Mouse (Mus musculus): ENCODE results near the gene Mogs. TPM values are rescaled to one million over a fixed set of nuclear protein-coding genes. Genes with fewer than 3 reads are reported as not detected.

The Mogs gene
- total RNA-seq (2012; rRNA removed) = 78.9 and 104 TPM in 2 replicates
- total RNA-seq (2014; rRNA removed) = 77.3 and 78.4 TPM in 2 replicates
- 53.0 and 57.2 TPM in 2 replicates for polyA plus RNA-seq (2012; ENCODE audit: insufficient read length, low read depth)

DNA sequence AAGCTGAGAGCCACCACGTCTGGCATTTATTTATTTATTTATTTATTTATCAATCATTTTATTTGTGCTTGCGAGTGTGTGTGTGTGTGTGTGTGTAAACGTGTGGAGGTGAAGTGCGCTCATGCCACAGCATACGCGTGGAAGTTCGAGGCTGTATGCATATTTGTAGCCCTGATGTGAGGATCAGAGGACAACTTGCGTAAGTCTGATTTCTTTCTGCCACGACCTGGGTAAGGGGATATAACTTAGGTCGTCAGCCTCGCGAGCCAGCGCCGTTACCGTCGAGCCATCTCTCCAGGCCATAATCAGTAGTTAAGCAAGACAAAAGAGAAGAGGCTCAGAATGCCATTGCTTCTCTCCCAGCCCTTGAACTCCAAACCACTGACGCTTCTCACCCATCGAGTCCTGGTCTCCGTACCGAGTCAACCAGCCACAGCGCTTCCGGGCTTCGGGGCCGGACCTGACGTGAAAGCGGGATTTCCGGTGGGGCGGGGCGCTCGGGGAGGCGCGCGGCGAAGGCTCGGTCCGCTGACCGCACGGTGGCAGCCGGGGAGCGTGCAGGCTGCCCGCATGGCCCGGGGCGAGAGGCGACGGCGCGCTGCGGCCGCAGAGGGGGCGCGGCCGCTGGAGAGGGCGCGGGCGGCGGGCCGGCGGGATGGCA, at the start of gene Mogs:
Mogs (plus strand) TSS at position 486 of the 661 bp plus-strand sequence.
- peak within 1 kb of the TSS; percentile 85 for H3K4me2 ChIP-seq (ENCODE audit: insufficient read depth, low read depth, poor library complexity, severe bottlenecking)
- H3K79me2 ChIP-seq (replicated peaks; ENCODE audit: control insufficient read depth, extremely low read depth, insufficient read depth, poor library complexity, severe bottlenecking) = peaks cover 28% of the 10 kb centered on the region
- no peak for TF ChIP-seq USF2 (conservative IDR thresholded peaks at IDR 0.05; ENCODE audit: low read depth, low read length)
- TF ChIP-seq E2F4 (IDR thresholded peaks at IDR 0.05; ENCODE audit: insufficient replicate concordance, low read depth, low read length) = no peak
- TF ChIP-seq SIN3A (IDR thresholded peaks at IDR 0.05; ENCODE audit: low read length) = peak; percentile 91
- TF ChIP-seq BHLHE40 (IDR thresholded peaks at IDR 0.05; ENCODE audit: low read depth, low read length) = peak; percentile 44; the same call in 1 of the 2 replicates
- TF ChIP-seq MAFK (IDR thresholded peaks at IDR 0.05; ENCODE audit: insufficient replicate concordance, low read length) = no peak
- TF ChIP-seq ELF1 (IDR thresholded peaks at IDR 0.05; ENCODE audit: low read depth, low read length) = peak; percentile 98
- no peak for TF ChIP-seq ZC3H11A (IDR thresholded peaks at IDR 0.05; ENCODE audit: low read depth, low read length)
- peak; percentile 98 for TF ChIP-seq NELFE (IDR thresholded peaks at IDR 0.05; ENCODE audit: low read depth, low read length)
- peak; percentile 58 for TF ChIP-seq RAD21 (IDR thresholded peaks at IDR 0.05; ENCODE audit: low read depth, low read length)
- TF ChIP-seq USF1 (IDR thresholded peaks at IDR 0.05; ENCODE audit: low read depth, low read length) = no peak
- TF ChIP-seq NRF1 (IDR thresholded peaks at IDR 0.05; ENCODE audit: low read depth, low read length) = peak; percentile 51
- peak; percentile 50 for TF ChIP-seq SMC3 (IDR thresholded peaks at IDR 0.05; ENCODE audit: low read depth, low read length)
- peak; percentile 66 for TF ChIP-seq MAX (IDR thresholded peaks at IDR 0.05; ENCODE audit: low read length)
- TF ChIP-seq CTCF (conservative IDR thresholded peaks at IDR 0.05 in 1 of 2, IDR thresholded peaks at IDR 0.05 in 1 of 2; ENCODE audit: low read depth in 2 of 2, low read length in 2 of 2) = peak in 1 of 2 experiments; percentile 63; a peak in 2 of 4 replicates
- 0 out of 2 replicates have a peak, but pooled peaks have one; percentile 28 for TF ChIP-seq CHD2 (IDR thresholded peaks at IDR 0.05; ENCODE audit: low read length)
- TF ChIP-seq IRF4 (IDR thresholded peaks at IDR 0.05; ENCODE audit: low read depth, low read length) = peak; percentile 84
- 0 out of 2 replicates have a peak, but pooled peaks have one; percentile 1 for TF ChIP-seq CHD1 (IDR thresholded peaks at IDR 0.05; ENCODE audit: low read depth, low read length)
- TF ChIP-seq ZNF384 (IDR thresholded peaks at IDR 0.05; ENCODE audit: low read depth, low read length) = no peak
- no peak for TF ChIP-seq ZKSCAN1 (IDR thresholded peaks at IDR 0.05; ENCODE audit: borderline replicate concordance, low read depth, low read length)
- TF ChIP-seq POLR2A (IDR thresholded peaks at IDR 0.05; ENCODE audit: low read depth, low read length) = peak; percentile 98
- peak; percentile 54; the same call in 1 of the 2 replicates for TF ChIP-seq MAZ (IDR thresholded peaks at IDR 0.05; ENCODE audit: low read depth, low read length)
- peak; percentile 94 for TF ChIP-seq TCF12 (IDR thresholded peaks at IDR 0.05; ENCODE audit: low read depth, low read length)
- TF ChIP-seq ETS1 (conservative IDR thresholded peaks at IDR 0.05; ENCODE audit: low read depth, low read length) = peak; percentile 32; the same call in 1 of the 2 replicates
- peak; percentile 65; the same call in 1 of the 2 replicates for TF ChIP-seq KAT2A (IDR thresholded peaks at IDR 0.05; ENCODE audit: insufficient replicate concordance, low read length)
- TF ChIP-seq MYC (IDR thresholded peaks at IDR 0.05; ENCODE audit: low read depth, low read length) = peak; percentile 44; the same call in 1 of the 2 replicates
- peak; percentile 89 for TF ChIP-seq MXI1 (IDR thresholded peaks at IDR 0.05; ENCODE audit: low read depth, low read length)
- no peak for TF ChIP-seq RCOR1 (conservative IDR thresholded peaks at IDR 0.05; ENCODE audit: low read depth, low read length)
- peak; percentile 81 for TF ChIP-seq HCFC1 (IDR thresholded peaks at IDR 0.05; ENCODE audit: low read depth, low read length)
- TF ChIP-seq UBTF (IDR thresholded peaks at IDR 0.05; ENCODE audit: low read depth, low read length) = no peak
- TF ChIP-seq GABPA (IDR thresholded peaks at IDR 0.05; ENCODE audit: insufficient replicate concordance, low read depth, low read length) = no peak
- TF ChIP-seq TBP (conservative IDR thresholded peaks at IDR 0.05; ENCODE audit: low read depth, low read length) = peak; percentile 79
- no peak for TF ChIP-seq PAX5 (IDR thresholded peaks at IDR 0.05; ENCODE audit: low read length)
- peak; percentile 65; the same call in 1 of the 2 replicates for TF ChIP-seq MEF2A (IDR thresholded peaks at IDR 0.05; ENCODE audit: borderline replicate concordance, low read depth, low read length)
- TF ChIP-seq EP300 (IDR thresholded peaks at IDR 0.05; ENCODE audit: low read length) = no peak
- peak; percentile 85 for TF ChIP-seq ZMIZ1 (IDR thresholded peaks at IDR 0.05; ENCODE audit: low read depth, low read length)
- TF ChIP-seq POLR2AphosphoS2 (IDR thresholded peaks at IDR 0.05; ENCODE audit: low read depth, low read length) = peak; percentile 86; the same call in 1 of the 2 replicates
- TF ChIP-seq JUN (IDR thresholded peaks at IDR 0.05; ENCODE audit: insufficient read depth, low read depth, low read length) = no peak
- DNase-seq (ENCODE audit: extremely low read depth) = peak; percentile 90
- peaks cover 31 to 74% of the 10 kb centered on the region in 2 experiments for H3K4me1 ChIP-seq (ENCODE audit: control insufficient read depth in 1 of 2, insufficient read depth in 2 of 2)
- H3K9ac ChIP-seq (ENCODE audit: insufficient read depth, low read depth) = peak within 1 kb of the TSS; percentile 82
- in situ Hi-C loops (cut with MboI; ENCODE audit: low pct_ligation_motif_present, low pct_unique_long_range_greater_than_20kb, low sequenced_read_pairs) = loop anchor here (5.0 kb wide), 1 partner anchor 42 kb away; the partner anchor contains the start of genes 1700003E16Rik and Wdr54
- no peaks in the 10 kb centered on the region for H3K27me3 ChIP-seq (replicated peaks)
- no peaks in the 10 kb centered on the region for H3K9me3 ChIP-seq (replicated peaks; ENCODE audit: low read length)
- H3K36me3 ChIP-seq (replicated peaks in 1 of 2; ENCODE audit: control insufficient read depth in 1 of 2, insufficient read depth in 1 of 2, low read length in 1 of 2) = peaks cover 18 to 49% of the 10 kb centered on the region in 2 experiments
- H3K4me3 ChIP-seq (replicated peaks in 1 of 3; ENCODE audit: low read depth in 2 of 3, low read length in 2 of 3, poor library complexity in 1 of 3) = peak within 1 kb of the TSS; percentile 80 to 96 (median 94)
- peak within 1 kb of the TSS; percentile 80 for H3K27ac ChIP-seq (ENCODE audit: insufficient read depth, low read depth)
- dilution Hi-C loops (cut with MboI; ENCODE audit: extremely low pct_ligation_motif_present, extremely low pct_unique_long_range_greater_than_20kb, low sequenced_read_pairs) = no loop called here

Data from CH12.LX (cell line).